Comparison of ENCODE assay signal across 8 mouse cellular contexts in the genomic region with DNA sequence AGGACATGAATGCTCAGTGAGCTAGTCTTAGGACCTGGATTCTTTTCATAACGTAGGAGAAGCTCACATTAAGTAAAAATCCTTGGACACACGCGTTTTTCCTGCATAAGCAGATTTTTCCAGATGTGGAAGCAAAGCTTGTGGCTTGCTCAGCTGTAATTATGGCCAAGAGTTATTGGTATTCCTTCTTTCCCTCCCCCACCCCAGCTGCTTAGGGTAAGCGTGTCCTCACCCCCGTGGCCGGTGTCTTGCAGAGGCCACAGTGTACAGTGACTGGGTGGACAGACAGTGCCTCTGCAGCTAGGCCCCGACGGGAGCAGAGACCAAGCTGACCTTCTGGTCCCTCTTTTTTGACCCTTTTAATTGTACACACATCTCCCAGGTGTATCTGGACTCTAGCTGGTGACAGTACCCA. TPM values are rescaled to one million over a fixed set of nuclear protein-coding genes. Genes with fewer than 3 reads are reported as not detected.
DNase-seq lines count a peak whose midpoint lies in the region; ATAC-seq lines count a peak whose summit lies in the region.

No protein-coding gene starts in this region.

- ATAC-seq in heart, embryonic 15.5 days (replicated peaks; ENCODE audit: insufficient number of reproducible peaks, insufficient read depth, low FRiP score, low read depth) = no peak
- ATAC-seq in limb, embryonic 15.5 days (ENCODE audit: insufficient number of reproducible peaks, low FRiP score, low TSS enrichment, low read depth) = peak; percentile 12; the same call in 1 of the 2 replicates

- H3K9ac ChIP-seq in heart, embryonic 15.5 days = no peak overlapping the region
- no peak overlapping the region for H3K9ac ChIP-seq in limb, embryonic 15.5 days

- H3K27me3 ChIP-seq in heart, embryonic 15.5 days = no peaks in the 10 kb centered on the region
- no peaks in the 10 kb centered on the region for H3K27me3 ChIP-seq in limb, embryonic 15.5 days

- 33% methylated on average over 8 of the region's 8 CpGs for WGBS in heart, embryonic 15.5 days
- 6% methylated on average over 8 of the region's 8 CpGs for WGBS in limb, embryonic 15.5 days

- no peaks in the 10 kb centered on the region for H3K36me3 ChIP-seq in heart, embryonic 15.5 days
- H3K36me3 ChIP-seq in limb, embryonic 15.5 days = no peaks in the 10 kb centered on the region

- H3K4me1 ChIP-seq in heart, embryonic 15.5 days (replicated peaks) = peaks cover 39% of the 10 kb centered on the region
- H3K4me1 ChIP-seq in limb, embryonic 15.5 days = peaks cover 63% of the 10 kb centered on the region

- peak overlapping the region; percentile 82 for H3K27ac ChIP-seq in heart, embryonic 15.5 days
- H3K27ac ChIP-seq in limb, embryonic 15.5 days = peak overlapping the region; percentile 97

- H3K4me2 ChIP-seq in heart, embryonic 15.5 days = peak overlapping the region; percentile 52
- peak overlapping the region; percentile 38 for H3K4me2 ChIP-seq in limb, embryonic 15.5 days

- peak; percentile 31 for DNase-seq in retina, postnatal 1 day
- no peak for DNase-seq in retina, embryonic 14.5 days (ENCODE audit: low spot score)
- DNase-seq in testis, postnatal 10 days (ENCODE audit: low spot score) = no peak
- DNase-seq in cerebellum, postnatal 14 days = no peak
- DNase-seq in urinary bladder, postnatal 25 days (ENCODE audit: low spot score) = no peak
- no peak for DNase-seq in spleen, postnatal 36 days (ENCODE audit: low spot score in 2 of 2)

- H3K4me3 ChIP-seq in heart, embryonic 15.5 days = no peak overlapping the region
- no peak overlapping the region; the same call in 1 of the 2 replicates for H3K4me3 ChIP-seq in limb, embryonic 15.5 days

- no peaks in the 10 kb centered on the region for H3K9me3 ChIP-seq in heart, embryonic 15.5 days (replicated peaks)
- no peaks in the 10 kb centered on the region for H3K9me3 ChIP-seq in limb, embryonic 15.5 days

RNA-seq across cellular contexts. Expression of a gene that starts 16.7 kb away (rescaled TPM):
- 49.5 and 50.2 TPM in 2 replicates for polyA plus RNA-seq in heart, embryonic 15.5 days (2015; fragmentation: Nextera tagmentation; extraction: Ambion mirVana)
- polyA plus RNA-seq in limb, embryonic 15.5 days (2015; fragmentation: Nextera tagmentation; extraction: Ambion mirVana) = 43.9 and 47.0 TPM in 2 replicates

RNA-seq across cellular contexts. Expression of a gene that starts 17.0 kb away (rescaled TPM):
- polyA plus RNA-seq in heart, embryonic 15.5 days (2015; fragmentation: Nextera tagmentation; extraction: Ambion mirVana) = 216 and 286 TPM in 2 replicates
- polyA plus RNA-seq in limb, embryonic 15.5 days (2015; fragmentation: Nextera tagmentation; extraction: Ambion mirVana) = 173 and 174 TPM in 2 replicates
